ENCODE assay signal across 8 mouse cellular contexts in the genomic region with DNA sequence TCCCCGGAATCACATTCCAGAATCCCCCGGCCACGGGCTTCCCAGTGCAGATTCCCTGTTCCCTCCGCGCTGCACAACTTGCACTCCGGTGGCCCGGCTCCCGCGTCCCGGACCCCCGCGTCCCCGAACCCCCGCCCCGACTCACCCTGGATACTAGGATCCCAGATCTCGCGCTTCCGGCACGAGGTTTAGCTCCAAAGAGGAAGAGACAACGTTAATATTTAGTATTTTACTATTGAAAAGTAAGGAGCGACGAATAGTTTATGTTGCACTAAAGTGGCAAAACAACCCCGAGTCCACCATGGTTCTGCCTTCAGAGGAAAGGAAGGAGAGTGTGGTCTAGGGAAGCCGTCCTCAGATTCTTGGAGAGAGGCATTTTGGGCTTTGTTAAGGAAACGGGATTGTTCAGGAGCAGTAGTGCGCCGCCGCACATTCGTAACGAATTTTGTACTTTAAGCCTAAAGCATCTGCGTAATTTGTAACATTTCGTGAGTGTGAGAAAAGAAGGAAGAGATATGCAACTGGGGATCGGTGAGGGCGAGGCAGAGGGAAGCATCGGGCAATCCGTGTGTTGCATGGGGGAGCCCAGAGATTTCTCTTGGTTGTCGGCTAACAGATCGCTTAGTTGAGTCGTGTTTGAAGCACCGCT. TPM values are rescaled to one million over a fixed set of nuclear protein-coding genes. Genes with fewer than 3 reads are reported as not detected.
A peak's percentile ranks its signal among the peaks of the same experiment; 100 is the strongest.
DNase-seq lines count a peak whose midpoint lies in the region; ATAC-seq and TF ChIP-seq lines count a peak whose summit lies in the region.

No protein-coding gene starts in this region.

- no peak for TF ChIP-seq POLR2A in small intestine, adult 2 months (IDR thresholded peaks at IDR 0.05; ENCODE audit: low read depth, low read length)

- TF ChIP-seq CTCF in G1E (IDR thresholded peaks at IDR 0.05; ENCODE audit: low read depth, low read length): no peak
- no peak for TF ChIP-seq CTCF in small intestine, adult 2 months (IDR thresholded peaks at IDR 0.05; ENCODE audit: extremely low read depth, insufficient read length, insufficient replicate concordance, low read depth, low read length)

- under 1% methylated on average over 40 of the region's 40 CpGs for WGBS in kidney, embryonic 16.5 days
- WGBS in hindbrain, embryonic 12.5 days: under 1% methylated on average over 40 of the region's 40 CpGs
- WGBS in small intestine, adult 2 months: under 1% methylated on average over 40 of the region's 40 CpGs

- H3K27me3 ChIP-seq in kidney, embryonic 16.5 days (ENCODE audit: insufficient read depth, low read length): no peaks in the 10 kb centered on the region
- H3K27me3 ChIP-seq in G1E (ENCODE audit: insufficient read depth, low read length): no peaks in the 10 kb centered on the region
- H3K27me3 ChIP-seq in hindbrain, embryonic 12.5 days: no peaks in the 10 kb centered on the region
- H3K27me3 ChIP-seq in small intestine, adult 2 months (ENCODE audit: control insufficient read depth, insufficient read depth, low read length): no peaks in the 10 kb centered on the region

- no peak for DNase-seq in kidney, postnatal 25 days
- DNase-seq in G1E (ENCODE audit: low spot score): peak; percentile 42
- peak; percentile 24 for DNase-seq in c-Kit-positive CD71-positive TER-119-positive erythroid progenitor cells, embryonic 14.5 days (ENCODE audit: low spot score)
- DNase-seq in lung, postnatal 14 days: peak; percentile 12
- no peak for DNase-seq in urinary bladder, adult 2 months (ENCODE audit: low spot score)

- peaks cover 17% of the 10 kb centered on the region for H3K4me1 ChIP-seq in kidney, embryonic 16.5 days (ENCODE audit: insufficient read depth, low read length)
- H3K4me1 ChIP-seq in G1E (ENCODE audit: insufficient read depth, low read depth, low read length): peaks cover 12% of the 10 kb centered on the region
- H3K4me1 ChIP-seq in hindbrain, embryonic 12.5 days: peaks cover 7% of the 10 kb centered on the region; the same call in 1 of the 2 replicates
- no peaks in the 10 kb centered on the region; the same call in none of the 2 replicates for H3K4me1 ChIP-seq in small intestine, adult 2 months (ENCODE audit: control insufficient read depth, insufficient read depth, insufficient read length, low read length)

- H3K27ac ChIP-seq in kidney, embryonic 16.5 days (ENCODE audit: low read length): peak overlapping the region; percentile 98
- H3K27ac ChIP-seq in hindbrain, embryonic 12.5 days: peak overlapping the region; percentile 87
- H3K27ac ChIP-seq in small intestine, adult 2 months (ENCODE audit: insufficient read depth, low read depth, low read length): peak overlapping the region; percentile 81

- 0 out of 2 replicates have a peak, but pooled peaks cover 3% of the 10 kb centered on the region for H3K36me3 ChIP-seq in kidney, embryonic 16.5 days (ENCODE audit: insufficient read depth, low read length)
- peaks cover 5% of the 10 kb centered on the region for H3K36me3 ChIP-seq in G1E (replicated peaks)
- no peaks in the 10 kb centered on the region for H3K36me3 ChIP-seq in hindbrain, embryonic 12.5 days
- no peaks in the 10 kb centered on the region for H3K36me3 ChIP-seq in small intestine, adult 2 months (ENCODE audit: control insufficient read depth, insufficient read depth, low read length)

- peak overlapping the region; percentile 91 for H3K4me3 ChIP-seq in kidney, embryonic 16.5 days (ENCODE audit: low read length)
- peak overlapping the region; percentile 90 for H3K4me3 ChIP-seq in G1E (ENCODE audit: low read depth, low read length)
- H3K4me3 ChIP-seq in hindbrain, embryonic 12.5 days: peak overlapping the region; percentile 83
- H3K4me3 ChIP-seq in small intestine, adult 2 months (ENCODE audit: low read depth, low read length): peak overlapping the region; percentile 99

- ATAC-seq in kidney, embryonic 16.5 days (ENCODE audit: low FRiP score, low TSS enrichment): peak; percentile 65
- ATAC-seq in G1E (ENCODE audit: extremely low read depth, insufficient number of reproducible peaks, low FRiP score, poor library complexity, severe bottlenecking): no peak
- peak; percentile 78 for ATAC-seq in hindbrain, embryonic 12.5 days (ENCODE audit: low FRiP score)

- no peaks in the 10 kb centered on the region; the same call in 1 of the 2 replicates for H3K9me3 ChIP-seq in kidney, embryonic 16.5 days (ENCODE audit: low read length)
- H3K9me3 ChIP-seq in G1E (replicated peaks): no peaks in the 10 kb centered on the region
- no peaks in the 10 kb centered on the region for H3K9me3 ChIP-seq in hindbrain, embryonic 12.5 days (replicated peaks)

- peak overlapping the region; percentile 84 for H3K4me2 ChIP-seq in kidney, embryonic 16.5 days (replicated peaks; ENCODE audit: low read depth, low read length)
- peak overlapping the region; percentile 61 for H3K4me2 ChIP-seq in hindbrain, embryonic 12.5 days (replicated peaks)

- peak overlapping the region; percentile 96 for H3K9ac ChIP-seq in kidney, embryonic 16.5 days (replicated peaks; ENCODE audit: low read length)
- H3K9ac ChIP-seq in hindbrain, embryonic 12.5 days: peak overlapping the region; percentile 71

RNA-seq across cellular contexts. Expression of a gene that starts 1.1 kb away (rescaled TPM):
- 113 and 114 TPM in 2 replicates for polyA plus RNA-seq in kidney, embryonic 16.5 days (2015; fragmentation: Nextera tagmentation; extraction: Ambion mirVana)
- 45.4 and 70.8 TPM in 2 replicates for total RNA-seq in G1E (2014; fragmentation: Nextera tagmentation)
- 53.8 and 60.7 TPM in 2 replicates for total RNA-seq in G1E (2017)
- polyA plus RNA-seq in G1E (2012): 27.2 and 39.0 TPM in 2 replicates
- polyA plus RNA-seq in hindbrain, embryonic 12.5 days (2016; fragmentation: Nextera tagmentation; extraction: Ambion mirVana): 81.3 and 83.7 TPM in 2 replicates
- 16.1 and 37.9 TPM in 2 replicates for polyA plus RNA-seq in small intestine, adult 2 months (2012; rRNA removed)
- 38.8 and 48.5 TPM in 2 replicates for polyA plus RNA-seq in urinary bladder, adult 2 months (2012; rRNA removed)

RNA-seq across cellular contexts. Expression of a gene that starts 48.7 kb away (rescaled TPM):
- polyA plus RNA-seq in kidney, embryonic 16.5 days (2015; fragmentation: Nextera tagmentation; extraction: Ambion mirVana): 27.6 and 36.4 TPM in 2 replicates
- 44.1 and 53.4 TPM in 2 replicates for total RNA-seq in G1E (2014; fragmentation: Nextera tagmentation)
- total RNA-seq in G1E (2017): 45.6 and 51.6 TPM in 2 replicates
- 1.6 and 2.6 TPM in 2 replicates for polyA plus RNA-seq in G1E (2012)
- polyA plus RNA-seq in hindbrain, embryonic 12.5 days (2016; fragmentation: Nextera tagmentation; extraction: Ambion mirVana): 40.7 and 42.8 TPM in 2 replicates
- 0.30 and 0.67 TPM in 2 replicates for polyA plus RNA-seq in small intestine, adult 2 months (2012; rRNA removed)
- polyA plus RNA-seq in urinary bladder, adult 2 months (2012; rRNA removed): 14.7 and 14.8 TPM in 2 replicates

Comparison
In these comparisons a context has a peak if more than half of its experiments do, and no peak if none do; other contexts are left out.
1. DNase-seq: peak in G1E (single experiment), c-Kit-positive CD71-positive TER-119-positive erythroid progenitor cells, embryonic 14.5 days (single experiment) and lung, postnatal 14 days (single experiment); none in kidney, postnatal 25 days (0 of 2) and urinary bladder, adult 2 months (single experiment).
2. Peak in every context shown above with its lines, with median percentiles within 50 percentile points of each other: H3K27ac ChIP-seq and H3K4me3 ChIP-seq.